Mouse (Mus musculus) hematopoietic stem cell, adult 5-6 weeks (primary cell): ENCODE data around the gene Fbxo4. TPM values are rescaled to one million over a fixed set of nuclear protein-coding genes. Genes with fewer than 3 reads are reported as not detected.

Experiments used
- ATAC-seq, 2 experiments: fragments of 125-278 bp in 1 of 2; replicated peaks in 1 of 2; 2 replicates each; pipeline ENCODE4 v1.8.0; 2016 to 2017; ENCODE audit warnings: inconsistent platforms in 2 of 2, mild to moderate bottlenecking in 2 of 2, moderate number of reproducible peaks in 2 of 2, low read depth in 1 of 2, moderate TSS enrichment in 1 of 2; ENCODE audit not compliant: low FRiP score in 2 of 2, poor library complexity in 2 of 2, severe bottlenecking in 2 of 2, insufficient read depth in 1 of 2, low TSS enrichment in 1 of 2
- total RNA-seq: library from RNA; stranded (forward); fragments of 172-1452, 232-1000 nt; gene quantifications from 2 replicates; pipeline ENCODE4 v1.2.3, GENCODE M21; 2017

The Fbxo4 gene
- total RNA-seq, result 18.8 and 19.3 TPM in 2 replicates

DNA sequence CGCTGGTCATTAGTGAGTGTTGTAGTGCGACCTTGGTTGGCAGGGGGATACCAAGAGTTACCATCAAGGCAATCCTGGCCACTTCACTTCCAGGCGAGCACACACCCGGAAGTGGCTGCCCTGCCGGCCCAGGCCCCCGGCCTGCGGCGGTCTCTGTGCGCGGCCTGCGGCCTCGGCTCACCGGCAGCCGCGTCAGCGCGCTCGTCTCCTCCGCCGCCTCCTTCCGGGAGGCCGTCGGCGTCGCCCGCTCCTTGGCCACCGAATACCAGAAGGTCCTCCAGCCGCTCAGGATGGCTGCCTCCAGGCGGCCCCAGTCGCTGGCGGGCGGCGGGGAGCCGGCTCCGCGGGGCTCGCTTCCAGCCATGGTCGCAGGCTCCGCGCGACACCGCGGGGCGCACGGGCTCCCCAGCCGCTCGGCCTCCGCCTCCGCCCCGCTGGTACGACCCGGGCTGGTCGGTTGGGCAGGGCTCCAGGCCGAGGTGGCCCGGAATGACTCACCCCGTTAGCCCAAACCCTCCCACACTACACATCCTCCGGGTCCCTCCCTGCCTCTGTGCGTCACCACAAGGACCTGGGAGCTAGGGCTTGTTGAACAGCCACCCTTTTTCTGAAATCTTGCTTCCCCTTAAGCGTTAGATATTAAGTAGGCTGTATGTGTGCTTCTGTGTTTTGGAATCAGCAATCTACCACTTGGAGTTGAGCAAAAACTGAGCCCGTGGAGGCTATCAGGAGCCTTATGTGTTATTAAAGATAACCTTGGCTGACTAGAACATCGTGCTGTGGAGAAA is at the start of gene Fbxo4:
Fbxo4 (minus strand) TSS at position 513 of the 788 bp plus-strand sequence.
- ATAC-seq, result peak; percentile 97 to 99

DNA sequence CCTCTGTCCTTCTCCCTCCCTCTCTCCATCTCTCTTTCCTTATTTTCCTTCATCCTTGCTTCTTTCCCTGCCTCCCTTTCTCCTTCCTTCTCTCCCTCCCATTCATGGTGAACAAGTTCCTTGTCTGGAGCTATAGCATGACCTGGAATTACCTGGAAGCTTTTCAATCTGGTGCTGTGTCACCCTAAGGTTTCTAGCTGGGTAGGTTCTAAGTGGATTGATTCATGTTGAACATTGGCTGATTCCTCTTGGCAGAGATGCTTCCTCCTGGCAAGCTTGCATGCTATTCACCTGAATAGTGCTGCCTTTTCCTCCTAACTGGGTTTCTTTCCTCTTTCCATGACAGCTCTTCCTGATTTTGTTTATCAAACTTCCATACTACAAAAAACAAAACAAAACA is 49.6 kb upstream of the Fbxo4 start:
- no peak for ATAC-seq

DNA sequence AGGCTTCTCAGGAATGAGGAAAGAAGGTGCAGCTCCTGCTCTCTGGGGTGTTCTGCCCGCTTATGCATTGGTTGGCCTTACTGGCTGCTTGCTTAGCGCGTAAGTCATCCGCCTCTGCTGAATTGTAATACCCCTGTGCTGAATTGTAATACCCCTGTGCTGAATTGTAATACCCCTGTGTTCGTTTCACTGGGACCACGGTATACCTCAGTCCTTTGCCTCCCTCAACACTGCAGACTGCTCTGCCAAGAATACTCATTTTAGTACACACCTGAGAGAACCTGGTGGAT is 49.0 kb upstream of the Fbxo4 start:
- no peak for ATAC-seq

GRCm38 (mm10) chr15:4027671-4028410 is 48.5 kb upstream of the Fbxo4 start:
- peak in 1 of 2 experiments; percentile 0; a peak in 1 of 4 replicates for ATAC-seq

GRCm38 (mm10) chr15:4026831-4027584 is 47.6 kb upstream of the Fbxo4 start:
- ATAC-seq, result peak; percentile 89 to 94

DNA sequence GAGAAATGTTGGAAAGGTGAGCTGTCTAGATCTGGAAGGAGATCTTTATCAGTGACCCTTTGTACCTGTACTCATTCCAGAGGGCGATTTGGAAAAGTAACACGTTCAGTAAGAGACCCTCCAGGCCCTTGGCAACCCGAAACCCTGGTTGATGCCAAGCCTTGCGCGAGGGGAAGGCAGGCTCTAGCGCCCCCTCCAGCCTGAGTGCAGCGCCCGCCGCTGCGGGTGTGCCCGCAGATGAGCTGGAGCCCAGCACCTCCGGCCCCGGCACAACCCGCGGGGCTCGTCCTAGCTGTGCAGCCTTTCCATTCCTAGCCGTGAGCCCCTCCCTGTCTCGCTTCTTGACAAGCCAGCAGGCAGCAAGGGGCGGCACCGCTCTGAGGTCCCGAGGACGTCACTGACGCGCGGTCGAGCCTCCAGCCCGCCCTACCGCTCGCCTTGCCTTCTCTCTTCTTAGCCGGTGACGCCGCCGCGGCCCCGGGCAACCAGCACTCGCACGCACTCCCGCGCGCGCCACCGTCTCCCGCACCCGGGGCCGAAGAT is 46.9 kb upstream of the Fbxo4 start, which contains the start of gene Oxct1:
Oxct1 (plus strand) TSS at position 153 of the 543 bp plus-strand sequence.
- peak; percentile 89 to 93 for ATAC-seq

DNA sequence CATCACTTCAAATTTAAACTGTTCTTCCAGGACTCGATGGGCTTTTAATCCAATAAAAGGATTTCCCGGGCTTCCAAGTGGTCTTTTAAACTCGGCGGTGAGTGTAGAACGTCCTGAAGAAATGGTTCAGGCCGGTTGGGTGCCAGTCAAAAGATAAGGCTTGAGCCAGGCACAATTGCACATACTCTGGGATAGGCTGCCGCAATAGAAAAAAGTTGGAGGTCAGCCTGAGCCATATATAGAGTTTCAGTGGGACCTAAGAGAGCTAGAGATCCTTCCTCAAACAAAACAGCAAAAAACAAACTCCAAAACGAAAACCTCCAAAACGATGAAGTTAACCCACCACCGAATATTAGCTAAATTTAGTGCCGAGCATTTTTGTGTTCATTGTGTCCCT is 46.1 kb upstream of the Fbxo4 start:
- ATAC-seq, result no peak

DNA sequence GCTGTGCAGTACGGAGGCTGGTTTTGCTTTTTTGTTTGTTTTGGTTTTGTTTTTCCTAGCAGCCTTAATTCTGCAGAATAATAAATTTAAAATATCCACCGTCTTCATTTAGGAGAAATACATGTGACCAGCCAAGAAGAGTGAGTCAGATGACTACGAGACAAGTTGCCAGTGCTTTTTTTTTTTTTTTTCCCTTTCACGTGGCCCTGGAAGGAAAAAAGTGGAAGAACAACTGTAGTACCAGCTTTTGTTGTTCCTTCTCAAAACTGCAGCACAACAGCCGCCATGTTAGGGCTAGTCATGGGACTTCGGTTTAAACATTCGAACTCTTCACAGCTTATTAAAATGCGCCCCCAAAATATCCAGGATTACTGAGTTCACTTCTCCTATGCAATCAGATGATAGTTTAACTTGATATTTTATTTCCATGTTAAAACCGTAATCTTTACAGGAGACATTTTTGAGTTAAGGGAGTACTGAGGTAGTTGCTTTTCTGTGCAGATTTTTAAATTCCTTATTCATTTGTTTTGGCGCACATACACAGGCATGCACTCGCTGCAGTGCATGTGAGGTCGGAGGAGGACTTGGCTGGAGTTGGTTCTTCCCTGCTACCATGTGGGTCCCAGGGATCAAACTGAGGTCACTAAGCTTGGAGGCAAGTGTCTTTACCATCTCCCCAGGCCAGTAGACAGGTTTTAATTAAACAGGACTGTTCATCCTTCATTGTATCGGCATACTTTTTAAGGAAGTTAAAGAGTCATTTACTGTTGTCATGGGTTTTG is 45.5 kb upstream of the Fbxo4 start:
- no peak for ATAC-seq

DNA sequence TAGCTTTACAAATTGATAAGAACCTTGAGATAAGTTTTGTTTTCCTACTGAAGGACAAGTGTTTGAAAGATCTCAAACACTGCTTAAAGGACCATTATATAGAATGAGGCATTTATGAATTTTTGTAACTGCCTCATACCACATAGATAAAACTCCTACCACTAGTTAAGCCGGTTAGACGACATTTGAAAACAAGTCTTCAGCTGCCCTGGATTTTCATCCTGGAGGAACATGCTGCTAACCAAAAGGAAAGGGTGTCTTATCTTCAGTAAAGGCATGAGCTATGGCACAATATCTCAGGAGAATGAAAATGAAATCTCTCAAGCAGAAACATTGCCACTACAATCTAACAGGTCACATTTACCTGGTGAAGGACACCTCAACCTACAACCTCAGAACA is 44.4 kb upstream of the Fbxo4 start:
- ATAC-seq, result no peak

DNA sequence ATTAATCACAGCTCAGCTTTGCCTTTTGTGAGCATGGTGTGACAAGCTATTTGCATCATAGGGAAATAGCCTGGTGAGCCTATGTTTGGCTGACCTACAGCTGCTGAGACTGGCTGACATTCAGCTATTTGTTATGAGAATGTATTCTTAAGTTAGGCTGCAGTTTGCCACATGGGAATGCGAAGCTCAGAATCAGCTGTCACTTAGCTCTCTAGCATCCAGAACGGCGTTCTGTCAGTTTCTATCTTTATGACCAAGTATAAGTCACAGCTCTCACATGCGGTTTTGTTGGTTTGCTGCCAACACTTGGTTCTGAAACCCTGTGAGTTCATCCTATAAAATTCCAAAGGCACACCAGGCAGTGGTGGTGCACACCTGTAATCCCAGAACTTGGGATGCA is 41.3 kb upstream of the Fbxo4 start:
- ATAC-seq, result no peak

DNA sequence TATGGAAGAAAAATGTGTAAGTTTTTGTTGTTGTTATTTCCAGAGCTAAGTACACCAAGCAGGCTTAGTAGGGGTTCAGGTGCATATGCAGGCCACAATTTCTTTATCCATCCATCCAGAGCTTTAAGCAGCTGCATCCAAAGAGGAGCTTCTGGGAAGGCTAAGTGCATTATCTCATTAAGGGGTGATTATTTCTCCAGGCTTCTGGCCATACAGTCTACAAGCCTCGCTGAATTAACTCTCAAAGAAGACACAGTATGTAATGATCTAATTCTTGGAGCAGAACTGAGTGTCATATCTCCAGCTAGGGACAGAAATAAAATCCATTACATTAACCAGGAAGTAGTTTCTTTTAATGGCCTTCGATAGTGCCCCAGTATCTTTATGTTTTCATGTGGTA is 34.5 kb upstream of the Fbxo4 start:
- ATAC-seq, result no peak

DNA sequence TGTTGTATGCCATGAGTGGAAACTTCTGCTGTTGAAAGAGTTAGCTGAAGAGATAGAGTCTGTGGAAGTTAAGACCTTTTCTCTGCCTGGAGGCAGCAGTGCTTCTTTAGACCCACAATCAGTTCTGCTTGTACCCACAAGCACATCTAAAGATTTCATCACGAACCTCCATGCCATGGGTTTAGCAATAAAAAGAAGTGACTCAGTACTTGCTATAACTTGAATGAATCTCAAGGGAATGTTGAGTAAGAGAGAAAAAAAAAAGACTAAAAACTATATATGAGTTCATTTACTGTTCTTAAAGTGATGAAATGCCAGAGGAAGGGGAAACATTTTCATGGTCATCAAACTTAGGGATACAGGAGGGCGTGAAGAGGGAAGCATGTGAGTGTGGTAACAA is 21.2 kb upstream of the Fbxo4 start:
- no peak for ATAC-seq

DNA sequence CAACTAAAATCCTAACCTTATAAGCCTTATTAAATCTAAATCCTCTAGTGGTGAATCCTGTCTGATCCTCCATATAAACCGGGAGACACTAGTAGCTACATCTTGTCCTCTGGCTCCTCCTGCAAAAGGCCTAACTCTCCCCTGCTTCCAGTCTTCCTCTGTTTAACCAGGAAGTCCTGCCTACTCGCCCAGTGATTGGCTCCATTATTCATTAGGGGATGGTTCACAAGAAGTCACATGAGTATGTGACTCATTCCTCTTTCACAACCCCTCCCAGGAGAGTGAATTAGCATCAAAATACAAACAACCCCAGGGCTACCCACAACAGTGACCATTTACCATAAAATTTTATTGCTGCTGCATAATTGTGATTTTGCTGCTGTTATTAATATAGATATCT is 19.8 kb upstream of the Fbxo4 start:
- no peak for ATAC-seq

DNA sequence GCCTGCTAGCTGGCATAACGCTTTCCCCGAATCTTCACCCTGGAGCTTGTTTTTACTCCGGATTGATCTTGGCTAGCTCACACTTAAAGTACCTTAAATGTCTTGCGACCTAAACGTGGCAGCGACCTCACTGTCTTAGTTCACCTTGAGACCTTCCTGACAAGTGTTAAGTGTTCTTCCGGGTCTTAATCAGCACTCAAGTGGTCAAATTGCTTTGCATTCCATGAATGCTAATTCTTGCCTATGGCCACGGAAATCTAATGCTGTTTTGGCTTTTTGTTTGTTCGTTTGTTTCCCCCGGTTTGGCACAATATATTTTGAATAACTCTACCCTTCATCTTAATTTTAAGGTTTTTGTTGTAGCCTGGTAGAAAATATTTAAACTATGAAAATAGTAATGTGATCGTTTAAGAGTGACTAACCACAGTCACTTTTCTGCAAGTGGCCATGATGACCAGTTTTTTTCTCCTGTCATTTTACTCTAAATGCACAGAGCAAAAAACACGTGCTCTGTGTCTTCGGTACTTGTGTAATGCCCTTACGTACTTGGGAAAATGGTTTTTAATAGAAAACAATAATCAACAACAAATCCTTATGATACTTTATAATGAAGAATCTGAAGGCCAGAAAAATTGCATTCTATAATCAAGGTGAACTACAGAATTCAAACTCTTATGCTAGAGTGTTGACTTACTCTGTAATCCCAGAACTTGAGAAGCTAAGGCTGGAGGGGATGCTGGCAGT is 17.1 kb upstream of the Fbxo4 start:
- ATAC-seq, result no peak

GRCm38 (mm10) chr15:3995448-3996266 is 16.3 kb upstream of the Fbxo4 start, which contains the start of gene AW549877:
Gene AW549877 (minus strand): TSS chr15:3995744.
- ATAC-seq, result peak; percentile 98 to 99
